Mouse (Mus musculus) left cerebral cortex, adult 18-20 months (tissue): ENCODE results near the gene Krt2. TPM values are rescaled to one million over a fixed set of nuclear protein-coding genes. Genes with fewer than 3 reads are reported as not detected.

Experiments
- DNase-seq, 2 experiments: peaks; one replicate each; pipeline ENCODE4 v3.0.0; 2021 to 2022; ENCODE audit warnings: low spot score in 2 of 2, mixed read lengths in 1 of 2
- long read RNA-seq, 2 experiments: library from polyadenylated mRNA; stranded (forward); transcript quantifications; one replicate each; pipeline ENCODE4 v2.0.0; 2021
- total RNA-seq, 2 experiments: library from RNA; stranded (reverse); gene quantifications; 2 replicates each; pipeline ENCODE4 v1.2.3; 2021

Krt2 gene
- total RNA-seq: under 1 TPM; 0.28 to 0.67 TPM
- long read RNA-seq, experiment 1: 0 reads
- long read RNA-seq, experiment 2, partial matches to known transcripts: 1 of 2 reads
- long read RNA-seq, experiment 2, other reads (novel, unspliced or antisense): 0 of 2 reads

DNA sequence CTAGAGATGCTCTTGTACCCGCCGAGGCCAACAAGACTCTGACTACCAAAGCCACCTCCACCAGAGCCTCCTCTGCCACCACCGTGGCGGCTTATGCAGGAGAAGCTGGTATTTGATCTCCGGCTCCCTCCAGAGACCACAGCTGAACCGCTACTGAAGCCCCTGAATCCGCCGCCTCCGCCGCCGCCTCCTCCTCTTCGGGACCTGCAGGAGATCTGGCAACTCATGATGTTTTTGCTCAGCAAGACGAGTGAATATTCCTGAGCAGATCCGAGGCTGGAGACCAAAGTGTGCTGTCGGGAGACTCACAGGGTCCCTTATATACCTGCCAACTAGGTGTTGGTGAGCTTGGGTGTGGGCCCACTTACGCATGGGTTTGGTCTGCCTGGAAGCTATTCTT, at the start of gene Krt2:
TSS of gene Krt2 (minus strand) at position 295 of the 400 bp plus-strand sequence.
- DNase-seq: no peak

DNA sequence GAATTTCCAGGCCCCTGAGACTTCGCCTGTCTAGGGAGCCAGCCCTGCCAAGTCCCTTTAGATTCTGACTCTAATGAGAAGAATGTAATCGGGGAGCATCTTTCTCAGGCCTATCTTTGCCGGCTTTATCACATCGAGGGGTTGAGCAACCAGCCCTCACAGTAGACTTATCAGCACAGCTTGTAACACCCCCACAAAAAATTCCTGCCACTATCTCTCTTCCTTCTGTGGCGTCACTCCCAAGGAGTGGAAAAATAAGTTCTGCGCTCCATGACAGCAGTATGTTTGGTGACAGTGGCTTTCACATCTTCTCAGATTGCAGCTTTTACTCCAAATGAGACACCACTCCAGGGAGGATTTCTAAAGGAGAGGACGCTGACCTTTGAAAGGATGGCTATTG, 48.8 kb upstream of the Krt2 start:
- peak; percentile 21 to 46 for DNase-seq

DNA sequence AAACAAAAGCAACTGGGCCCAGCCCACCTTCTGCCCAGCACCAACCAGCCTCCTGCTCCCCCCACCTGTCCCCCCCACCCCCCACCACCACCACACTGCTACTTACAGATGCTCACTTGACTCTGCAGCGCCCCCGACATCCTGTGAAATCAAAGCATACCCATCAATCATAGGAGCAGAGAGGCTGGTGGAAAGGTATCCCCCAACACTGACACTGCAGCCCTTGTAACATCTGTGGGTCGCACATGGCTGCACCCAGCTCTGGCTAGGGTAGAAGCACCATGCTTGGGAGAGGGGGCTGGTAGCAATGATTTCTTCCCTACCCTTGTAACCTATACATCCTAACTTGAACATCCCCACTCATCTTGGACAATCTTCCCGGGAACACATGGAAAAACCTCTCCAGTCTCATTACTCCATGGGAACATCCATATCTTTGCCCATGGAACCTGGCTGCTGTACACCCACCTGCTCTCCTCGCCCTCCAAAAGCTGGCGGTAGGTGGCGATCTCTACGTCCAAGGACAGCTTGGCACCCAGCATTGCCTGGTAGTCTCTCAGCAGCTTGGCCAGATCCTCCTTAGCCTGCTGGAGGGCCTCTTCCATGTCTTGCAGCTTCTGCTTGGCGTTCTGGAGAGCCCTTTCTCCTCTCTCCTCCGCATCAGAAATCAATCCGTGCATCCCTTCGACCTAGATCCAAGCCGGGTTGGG, 42.6 kb upstream of the Krt2 start:
- no peak for DNase-seq

DNA sequence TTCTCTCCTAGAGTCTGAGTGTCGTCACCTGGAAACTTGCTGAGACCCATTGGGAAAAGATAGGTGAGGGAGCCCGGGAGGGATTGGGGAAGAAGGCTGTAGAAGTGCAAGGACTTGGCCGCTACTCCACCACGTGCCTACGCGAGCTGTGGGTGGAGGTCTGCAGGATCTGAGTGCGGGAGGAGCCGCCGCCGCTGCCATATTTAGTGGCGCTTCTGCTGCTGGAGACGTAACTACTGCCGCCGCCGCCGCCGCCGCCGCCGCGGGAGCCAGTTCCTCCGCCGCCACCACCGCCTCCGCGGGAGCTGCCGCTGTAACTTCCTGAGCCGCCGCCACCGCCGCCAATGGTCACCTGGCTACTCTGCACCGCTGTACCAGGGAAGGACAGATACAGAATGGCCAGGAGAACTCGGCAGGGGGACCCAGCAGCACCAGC, 41.8 kb upstream of the Krt2 start:
- peak; percentile 52 to 76 for DNase-seq

DNA sequence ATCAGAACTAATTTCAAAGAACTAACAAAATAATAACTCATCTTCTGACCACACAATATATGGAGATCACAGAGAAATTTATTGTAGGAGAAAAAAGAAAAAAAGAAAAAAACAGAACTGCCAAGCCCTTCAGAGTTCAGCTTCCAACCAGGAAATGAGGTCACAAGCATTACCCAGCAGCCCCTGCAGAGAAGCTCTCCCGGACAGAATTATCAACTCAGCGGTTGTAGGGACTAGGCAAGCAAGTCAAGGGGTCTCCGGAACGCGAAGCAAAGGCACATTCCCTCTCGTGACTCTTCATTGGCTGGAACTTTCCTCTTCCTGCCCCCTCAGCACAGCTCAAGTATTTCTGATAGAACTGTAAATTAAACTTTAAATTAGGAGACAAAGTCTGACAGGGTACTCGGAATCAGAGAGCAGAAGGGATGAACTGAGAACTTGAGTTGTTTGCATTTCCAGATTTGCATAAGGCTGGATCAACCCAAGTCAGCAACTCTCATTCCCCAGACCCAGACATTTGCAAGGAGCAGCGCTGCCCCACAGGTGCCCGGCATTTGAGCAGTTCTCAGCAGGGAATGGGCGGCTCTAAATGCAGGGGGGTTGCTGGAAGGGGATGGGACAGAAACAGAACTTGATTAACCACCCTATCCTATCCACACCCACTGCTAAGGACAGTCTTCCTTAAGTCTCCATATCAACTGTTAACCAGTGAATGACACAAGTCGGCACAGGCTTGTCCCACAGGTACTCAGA, 40.9 kb upstream of the Krt2 start:
- DNase-seq: no peak

DNA sequence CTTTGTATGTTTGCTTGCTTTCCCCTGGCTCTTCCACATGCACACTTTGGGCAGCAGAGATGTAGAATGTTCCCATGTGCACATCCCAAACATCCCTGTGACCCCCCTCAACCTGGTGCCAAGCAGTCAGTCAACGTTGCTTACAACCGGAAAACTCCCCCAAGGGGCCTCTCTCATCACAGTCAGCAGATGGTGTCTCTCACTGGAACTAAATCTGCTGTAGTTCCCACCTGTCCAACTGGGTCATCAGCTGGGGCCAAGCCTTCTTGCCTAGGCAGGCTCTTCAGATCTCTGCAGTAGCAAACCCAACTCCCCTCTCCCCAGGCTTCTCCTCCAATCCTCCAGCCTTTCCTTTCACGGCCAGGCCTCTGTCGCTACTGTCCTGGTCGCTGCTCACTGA, 38.7 kb upstream of the Krt2 start:
- no peak for DNase-seq

DNA sequence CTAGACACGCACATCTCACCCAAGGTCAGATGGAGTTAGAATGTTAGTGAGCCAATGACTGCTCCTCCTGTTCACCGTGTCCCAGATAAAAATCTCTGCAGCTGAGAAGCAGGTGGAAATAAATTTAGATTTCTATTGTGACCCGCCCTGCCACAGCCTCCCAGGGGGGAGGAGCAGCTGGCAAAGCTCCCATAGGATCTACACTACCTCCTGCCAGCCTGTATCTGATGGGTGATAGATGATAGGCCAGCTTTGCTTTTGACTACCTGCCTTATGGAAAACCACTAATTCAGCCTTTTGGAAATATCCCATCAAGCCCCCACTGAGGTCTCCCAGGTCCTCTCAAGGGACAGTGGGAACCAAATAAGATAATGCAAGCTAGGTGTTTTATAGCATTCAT, 37.8 kb upstream of the Krt2 start:
- no peak for DNase-seq

DNA sequence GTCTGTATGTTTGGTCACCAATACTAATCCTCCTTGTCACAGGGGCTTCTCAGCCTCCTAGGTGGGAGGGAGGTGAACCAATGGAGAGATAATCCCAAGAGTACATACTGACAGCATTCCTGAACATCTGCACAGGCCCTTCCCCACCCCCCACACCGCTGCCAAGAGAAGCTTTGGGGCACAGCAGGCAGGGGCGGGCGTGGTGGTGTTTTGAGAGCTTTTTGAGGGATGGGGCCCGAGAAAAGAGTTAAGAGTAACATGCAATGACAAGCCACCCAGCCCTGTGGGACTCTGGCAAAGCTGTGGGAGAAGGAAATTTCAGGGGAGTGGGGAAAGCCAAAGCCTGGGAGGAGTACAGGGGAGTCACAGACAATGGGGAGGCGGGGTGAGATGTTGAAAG, 36.3 kb upstream of the Krt2 start:
- DNase-seq: no peak

DNA sequence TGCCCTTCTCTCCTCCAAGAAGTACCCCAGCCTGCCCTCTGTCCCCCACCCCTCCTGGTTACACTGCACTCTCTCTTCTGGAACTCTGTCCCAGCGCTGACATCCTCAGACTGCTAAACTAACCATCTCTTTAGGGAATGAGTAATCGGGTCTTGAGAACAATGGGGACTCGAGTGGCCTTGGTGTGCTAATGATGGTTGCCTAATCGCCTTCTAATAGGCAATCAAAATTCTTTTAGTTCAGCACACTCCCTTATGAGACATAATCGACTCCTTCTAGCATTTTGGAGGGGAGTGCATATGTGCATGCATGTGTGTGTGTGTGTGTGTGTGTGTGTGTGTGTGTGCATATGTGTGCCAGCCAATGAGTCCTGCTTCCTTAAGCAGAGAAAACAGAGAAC, 34.6 kb upstream of the Krt2 start:
- no peak for DNase-seq

DNA sequence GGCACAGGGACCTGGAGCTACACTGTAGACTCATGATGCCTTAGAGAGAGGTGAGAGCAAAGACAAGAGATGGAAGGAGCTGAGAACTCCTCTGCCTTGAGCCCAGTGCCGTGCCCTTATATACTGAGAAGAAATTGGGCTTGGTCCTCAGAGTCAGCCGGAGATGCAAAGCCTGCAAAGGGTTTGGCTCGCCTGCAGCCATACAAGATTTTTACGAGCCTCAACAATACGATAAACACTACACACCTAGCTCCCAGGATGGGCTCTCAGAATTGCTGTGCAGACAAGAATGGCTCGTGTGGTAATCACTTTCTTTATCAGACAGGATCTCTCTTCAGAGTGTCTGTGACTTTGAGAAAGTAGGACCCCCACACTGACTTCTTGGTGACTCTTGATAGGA, 32.7 kb upstream of the Krt2 start, which contains the start of gene Krt1:
TSS of gene Krt1 (minus strand) at position 101 of the 400 bp plus-strand sequence.
- no peak for DNase-seq

DNA sequence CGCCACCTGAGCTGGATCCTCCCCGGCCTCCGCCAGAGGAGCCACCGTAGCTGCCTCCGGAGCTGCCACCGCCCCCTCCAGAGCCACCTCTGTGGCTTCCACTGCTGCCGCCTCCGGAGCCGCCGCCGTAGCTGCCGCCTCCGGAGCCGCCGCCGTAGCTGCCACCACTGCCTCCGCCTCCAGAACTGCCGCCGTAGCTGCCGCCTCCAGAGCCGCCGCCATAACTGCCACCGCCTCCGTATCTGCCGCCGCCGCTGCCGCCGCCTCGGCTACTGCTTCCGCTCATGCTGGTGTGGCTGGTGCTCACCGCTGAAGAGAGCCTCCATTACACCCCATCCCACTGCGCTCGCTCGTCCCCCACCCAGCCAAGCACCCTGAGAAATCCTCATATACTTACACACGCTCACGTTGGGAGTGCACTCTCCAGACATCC, 28.0 kb upstream of the Krt2 start:
- peak; percentile 51 to 58 for DNase-seq

DNA sequence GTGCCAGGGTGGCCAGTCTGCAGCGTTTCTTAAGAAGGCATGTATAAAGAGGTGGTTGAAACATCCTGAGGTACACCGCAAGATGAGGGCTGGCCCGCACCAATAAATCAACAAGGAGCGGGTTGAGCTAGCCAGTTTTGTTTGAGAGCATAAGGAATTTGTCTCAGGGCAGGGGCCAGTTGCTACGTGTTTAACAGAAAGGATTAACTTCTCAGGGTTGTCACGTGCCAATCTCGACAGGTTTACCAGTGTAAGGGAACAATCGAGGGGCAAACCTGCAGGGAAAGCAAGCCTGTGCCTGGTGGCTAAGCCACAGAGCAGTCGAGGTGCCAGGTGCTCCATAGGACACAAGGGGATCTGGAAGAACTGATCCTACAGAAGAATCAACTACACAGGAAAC, 25.2 kb upstream of the Krt2 start:
- no peak for DNase-seq

DNA sequence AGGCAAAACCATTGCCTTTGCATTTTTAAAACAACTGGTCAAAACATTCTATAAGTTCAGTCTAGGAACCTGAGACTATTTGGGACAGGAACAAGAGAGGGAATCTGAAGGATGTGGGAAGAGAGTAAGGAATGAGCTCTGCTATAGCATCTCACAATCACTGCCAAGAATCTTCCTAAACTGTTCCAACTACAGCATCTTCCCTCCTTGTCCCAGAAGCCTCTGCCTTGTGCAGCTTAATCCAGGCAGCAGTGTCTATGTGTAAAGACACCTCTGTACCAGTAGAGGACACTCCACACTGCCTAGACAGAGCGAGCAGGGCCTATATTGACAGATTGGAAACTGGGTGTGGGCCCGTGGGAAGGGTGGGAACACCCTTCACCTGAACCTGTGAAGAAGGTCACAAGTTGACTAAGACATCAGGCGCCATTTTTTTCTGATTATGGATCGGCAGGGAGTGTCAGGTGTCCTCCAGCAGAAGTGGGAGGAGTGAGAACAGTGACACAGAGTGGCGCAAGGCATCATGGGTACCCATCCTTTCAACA, 16.9 kb upstream of the Krt2 start:
- no peak for DNase-seq

DNA sequence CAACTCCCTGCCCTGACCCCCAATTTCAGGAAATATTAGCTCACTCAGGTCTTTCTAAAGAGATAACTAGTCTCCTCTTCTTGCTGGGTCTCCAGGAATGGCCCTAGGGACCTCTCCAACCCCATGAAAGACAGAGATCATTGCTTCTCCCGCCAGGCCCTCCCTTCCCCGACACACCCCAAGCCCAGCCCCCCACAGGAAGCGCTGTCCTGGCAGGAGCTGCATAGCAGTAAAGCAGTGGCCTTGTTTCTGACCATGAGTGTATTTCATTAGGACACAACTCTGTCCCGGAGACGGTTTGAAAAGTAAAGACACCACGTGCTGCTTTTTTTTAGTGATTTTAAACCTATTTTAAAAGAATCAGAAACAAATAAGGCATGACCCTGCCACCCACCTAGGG, 15.2 kb upstream of the Krt2 start:
- no peak for DNase-seq

DNA sequence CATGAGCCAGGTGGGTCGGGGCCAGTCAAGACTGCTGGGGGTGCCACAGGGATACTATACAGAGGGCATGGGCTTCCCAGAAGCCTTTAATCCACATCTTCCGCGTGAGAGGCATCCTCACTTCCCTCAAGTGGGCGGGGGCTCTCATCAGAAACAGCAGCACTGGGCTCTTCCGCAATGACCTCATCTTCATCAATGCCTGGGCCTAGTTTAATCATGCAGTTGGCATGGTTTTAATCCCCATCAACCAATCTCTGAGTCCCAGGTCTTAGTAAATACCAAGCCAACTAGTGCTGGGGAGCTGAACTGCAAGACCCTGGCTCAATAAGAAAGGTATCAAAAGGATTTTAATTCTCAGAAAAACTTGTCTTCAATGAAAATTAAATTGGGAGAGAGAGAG, 11.5 kb upstream of the Krt2 start:
- DNase-seq: no peak

DNA sequence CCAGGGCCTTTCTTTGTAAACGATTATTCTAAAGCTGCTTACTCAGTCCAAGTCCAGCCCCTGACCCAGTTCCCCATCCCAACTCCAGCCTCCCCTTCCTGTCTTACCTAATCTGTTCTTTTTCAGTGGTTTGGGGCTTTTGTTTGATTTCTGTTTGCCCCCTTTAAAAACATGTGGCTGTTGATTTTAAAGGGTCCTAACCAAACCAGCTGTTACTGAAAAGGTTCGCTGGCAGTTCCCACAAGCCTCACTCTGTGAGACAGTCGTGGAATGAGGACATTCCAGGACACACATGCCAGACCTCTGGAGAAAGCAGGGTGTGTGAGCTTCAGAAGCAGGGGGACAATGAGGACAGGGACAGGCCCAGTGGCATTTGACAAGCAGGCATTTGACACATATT, 3.8 kb upstream of the Krt2 start:
- DNase-seq: no peak

DNA sequence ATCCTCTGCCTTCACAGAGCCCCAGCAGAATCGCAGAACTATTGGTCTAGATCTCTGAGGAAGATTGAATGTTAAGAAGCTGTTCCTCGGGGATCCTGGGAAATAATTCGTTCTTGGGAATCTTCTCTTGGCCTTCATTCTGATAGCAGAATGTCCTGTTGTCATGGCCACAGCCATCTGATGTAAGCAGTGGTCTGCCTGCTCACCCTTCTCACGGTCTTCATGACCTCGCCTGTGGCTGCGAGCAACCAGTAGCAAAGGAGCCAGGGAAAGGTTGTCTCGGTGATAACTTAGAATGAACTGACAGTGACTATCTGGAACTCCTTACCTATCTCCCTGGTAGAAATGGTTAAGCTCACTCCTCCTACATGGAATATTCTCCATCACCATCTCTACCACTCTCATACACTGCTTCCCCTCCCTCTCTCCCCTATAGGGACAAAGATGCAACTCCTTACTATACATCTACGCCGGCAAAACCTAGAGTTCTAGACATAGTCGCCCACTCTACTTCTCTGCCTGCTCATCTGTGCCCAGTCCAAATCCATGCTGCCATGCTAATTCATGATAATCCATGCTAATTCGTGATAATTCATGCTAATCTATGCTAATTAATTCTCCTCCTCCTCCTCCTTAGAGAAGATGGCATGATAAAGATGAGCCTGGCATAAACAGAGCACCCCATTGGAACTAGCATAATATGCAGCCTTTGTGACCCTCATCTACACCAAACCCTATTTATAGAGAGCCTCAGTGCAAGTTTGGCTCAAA, 14.7 kb downstream of the Krt2 start:
- peak; percentile 12 to 38 for DNase-seq

DNA sequence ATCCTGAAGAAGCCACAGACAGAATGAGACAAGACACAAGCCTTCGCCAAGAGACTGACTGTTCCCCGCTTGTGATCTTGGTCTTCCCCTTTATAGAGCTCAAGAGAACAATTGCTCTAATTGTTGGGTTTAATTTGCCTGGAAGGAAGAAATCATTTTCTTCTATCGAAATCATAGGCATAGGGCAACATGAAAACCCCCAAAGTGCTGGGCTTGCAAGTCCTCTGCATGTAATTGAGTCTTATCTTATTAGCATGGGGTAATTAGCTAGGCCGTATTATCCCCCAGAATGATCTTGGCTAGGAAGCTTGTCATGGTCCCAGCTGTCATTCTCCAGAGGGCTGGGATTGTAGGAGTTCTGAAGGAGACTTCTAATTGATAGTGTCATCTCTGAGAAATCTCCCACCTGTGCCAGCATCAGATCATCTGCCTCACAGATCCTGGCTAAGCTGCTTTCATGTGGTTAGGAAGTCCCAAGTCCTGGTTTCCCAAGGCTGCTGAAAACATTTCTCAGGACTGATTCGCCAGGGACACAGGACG, 15.6 kb downstream of the Krt2 start, which contains the start of gene Krt73:
TSS of gene Krt73 (minus strand) at position 51 of the 540 bp plus-strand sequence.
- no peak for DNase-seq

DNA sequence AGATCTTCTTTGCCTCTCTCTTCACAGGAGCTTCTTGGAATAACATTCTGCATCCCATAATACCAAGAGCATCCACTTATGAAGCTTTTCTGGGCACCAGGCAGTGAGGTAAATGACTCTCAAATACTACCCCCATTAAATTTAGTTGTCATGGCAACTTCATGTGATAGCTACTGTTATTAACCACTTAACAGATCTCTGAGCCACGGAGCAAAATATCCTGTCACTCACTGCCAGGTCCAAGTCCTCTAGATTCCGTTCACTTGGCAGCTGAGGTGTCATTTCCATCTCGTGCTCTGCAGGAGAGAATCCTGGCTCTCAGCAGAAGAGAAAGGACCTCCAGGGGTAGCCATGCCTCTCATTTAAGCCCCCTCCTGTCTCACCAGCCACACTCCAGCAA, 27.1 kb downstream of the Krt2 start:
- no peak for DNase-seq

DNA sequence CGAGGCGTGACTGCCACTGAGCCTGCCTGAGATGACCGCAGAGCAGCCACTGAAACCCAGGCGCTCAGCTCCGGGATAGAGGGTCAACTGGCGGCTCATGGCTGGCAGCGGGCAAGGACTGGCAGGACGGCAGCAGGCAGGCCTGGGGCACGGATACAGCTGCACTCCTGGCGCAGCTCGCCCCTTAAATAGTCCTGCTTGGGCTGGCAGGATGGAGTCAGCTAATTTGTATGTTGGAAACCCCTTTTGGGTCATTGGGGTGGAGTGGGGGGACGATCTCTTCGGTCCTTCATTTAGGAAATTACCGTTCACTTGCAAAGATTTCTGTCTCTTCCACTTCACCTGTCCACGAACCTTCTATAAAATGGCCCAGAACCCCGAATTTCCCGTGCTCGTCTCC, 31.6 kb downstream of the Krt2 start, which contains the start of gene Krt72:
TSS of gene Krt72 (minus strand) at position 101 of the 400 bp plus-strand sequence.
- DNase-seq: no peak

DNA sequence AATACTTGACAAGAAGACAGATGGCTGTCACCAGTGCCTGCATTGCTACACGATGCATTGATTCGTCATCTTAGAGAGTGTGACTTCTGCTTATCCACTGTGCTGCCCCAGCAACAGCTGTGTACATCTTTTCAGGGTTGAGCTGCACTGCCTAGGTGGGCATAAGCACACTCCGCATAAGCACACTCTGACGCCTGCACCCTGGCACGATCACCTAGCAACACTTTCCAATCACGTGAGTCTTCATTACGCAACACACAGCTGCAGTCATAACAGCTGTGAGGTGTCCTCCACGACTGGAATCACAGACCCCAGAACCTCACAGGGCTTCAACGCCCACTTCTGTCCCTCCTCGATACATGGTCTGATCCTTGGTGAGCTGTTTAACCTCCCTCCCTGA, 44.5 kb downstream of the Krt2 start:
- no peak for DNase-seq
